Mouse (Mus musculus): ENCODE data around the gene Colgalt2. TPM values are rescaled to one million over a fixed set of nuclear protein-coding genes. Genes with fewer than 3 reads are reported as not detected.
"Not testable (repeated sequence)": the region's sequence is repeated elsewhere in the genome, so short reads cannot be mapped to it uniquely, and the experiment has no call there.

Gene Colgalt2
- total RNA-seq, 2 experiments from 2014 or later: 1.6 to 2.1 TPM

DNA sequence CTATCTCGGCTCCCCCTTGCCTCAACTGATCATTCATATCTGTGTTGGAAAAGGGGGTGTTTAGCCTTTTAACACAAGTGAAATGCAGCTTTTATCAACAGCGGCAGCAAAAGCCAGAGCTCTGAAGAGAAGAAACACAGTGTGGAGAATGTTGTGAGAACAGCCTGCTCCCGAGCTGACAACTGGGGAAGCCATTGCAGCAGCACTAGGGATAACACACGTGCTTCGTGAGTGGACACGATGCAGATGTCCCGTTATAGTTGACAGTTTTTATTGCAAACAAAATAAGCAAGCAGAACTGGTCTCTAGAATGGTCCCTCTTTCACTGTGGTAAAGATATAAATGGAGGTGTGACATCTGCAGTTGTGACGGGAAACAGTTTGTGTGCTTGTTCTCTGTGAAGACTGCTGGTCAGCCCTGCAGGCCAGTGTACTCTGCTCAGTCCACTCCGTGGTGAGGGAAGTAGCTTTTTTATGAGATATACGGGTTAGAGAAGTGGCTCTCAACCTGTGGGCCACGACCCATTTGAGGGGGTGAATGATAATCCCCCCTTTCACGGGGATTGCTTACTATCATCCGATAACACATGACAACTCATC lies 16.8 kb downstream of the Colgalt2 start:
- DNase-seq: no peak

DNA sequence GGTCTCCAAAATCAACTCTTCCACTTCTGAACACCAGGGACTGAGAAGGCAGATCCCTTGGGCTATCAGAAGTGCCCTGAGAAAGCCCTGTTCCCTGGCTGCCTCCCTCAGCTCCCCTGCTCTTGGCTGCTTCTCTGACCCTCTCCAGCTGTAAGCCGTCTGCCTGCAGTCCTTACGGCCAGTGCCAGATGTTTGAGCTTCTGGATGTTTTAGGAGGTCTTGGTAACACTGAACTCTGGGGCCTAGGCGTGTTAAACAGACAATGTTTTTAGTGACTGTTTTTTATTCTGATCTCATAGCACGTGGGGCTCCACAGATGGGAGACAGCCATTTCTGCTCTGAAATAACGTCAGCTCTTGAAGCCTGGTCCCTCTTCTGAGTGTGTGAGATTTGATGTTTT lies 18.0 kb downstream of the Colgalt2 start:
- peak; percentile 46 for DNase-seq

DNA sequence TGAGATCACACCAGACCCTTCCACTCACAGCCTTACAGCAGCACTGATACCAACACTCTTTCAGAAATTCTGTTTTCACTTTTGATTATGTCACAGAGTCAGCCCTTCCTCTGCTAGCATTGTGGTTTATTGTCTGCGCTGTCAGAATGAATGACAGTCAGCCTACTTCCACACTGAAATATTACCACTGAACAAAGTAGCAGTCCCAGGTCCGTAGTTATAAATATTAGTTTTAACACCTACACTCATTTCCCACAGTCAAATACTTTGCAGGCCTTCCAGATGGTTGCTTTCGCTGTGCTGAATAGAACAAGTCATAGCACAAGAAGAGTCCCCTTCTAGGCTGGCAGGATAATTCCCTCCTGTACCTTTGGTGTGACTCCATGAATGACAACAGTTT lies 22.7 kb downstream of the Colgalt2 start:
- no peak for DNase-seq

DNA sequence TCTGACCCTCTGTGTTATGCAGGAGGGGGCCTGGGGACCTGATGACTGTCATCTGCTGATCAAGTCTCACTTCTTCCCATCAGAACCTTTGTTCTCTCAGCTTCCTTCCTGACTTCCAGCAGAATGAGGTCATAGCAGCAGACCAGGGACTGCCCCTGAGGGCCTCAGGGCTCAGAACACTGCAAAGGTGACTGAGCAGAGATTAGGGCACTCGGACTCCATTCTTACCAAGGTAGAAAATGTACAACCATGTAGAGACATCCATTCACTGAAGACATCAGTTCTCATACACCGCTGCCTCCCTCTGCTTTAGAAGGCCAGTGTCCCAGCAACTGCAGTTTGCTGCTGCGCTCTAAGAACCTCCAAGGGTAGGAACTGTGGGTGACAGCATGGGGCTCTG lies 23.4 kb downstream of the Colgalt2 start:
- no peak for DNase-seq

DNA sequence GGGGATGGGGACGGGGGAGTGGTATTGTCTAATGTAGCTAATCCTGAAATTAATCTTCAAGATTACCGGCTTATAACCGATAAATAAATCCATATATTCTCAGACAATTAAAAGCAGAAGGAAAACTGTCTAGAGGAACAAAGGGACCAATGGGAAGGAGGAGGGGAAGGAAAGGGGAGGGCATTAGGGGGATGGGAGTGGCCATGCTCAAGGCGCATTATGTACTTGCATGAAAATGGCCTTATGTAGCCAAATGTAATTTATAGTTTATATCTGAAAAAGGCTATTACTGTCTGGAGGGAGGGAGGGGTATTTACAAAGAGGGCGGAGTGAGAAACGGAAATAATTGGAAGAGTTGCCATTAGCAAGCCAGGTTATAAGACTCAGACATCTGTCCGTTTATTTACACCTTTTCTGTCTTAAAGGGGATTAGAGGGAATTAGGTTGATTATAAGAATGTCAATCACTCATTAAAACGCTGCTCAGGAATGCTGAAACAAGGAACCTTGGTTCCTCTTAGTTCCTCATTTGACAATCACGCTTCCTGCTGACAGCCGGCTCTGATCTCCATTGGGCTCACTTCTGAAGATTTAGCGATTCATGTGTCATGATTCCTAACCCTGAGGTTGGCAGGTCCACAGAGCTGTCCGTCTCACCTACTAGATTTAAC lies 28.4 kb downstream of the Colgalt2 start:
- DNase-seq: no peak

DNA sequence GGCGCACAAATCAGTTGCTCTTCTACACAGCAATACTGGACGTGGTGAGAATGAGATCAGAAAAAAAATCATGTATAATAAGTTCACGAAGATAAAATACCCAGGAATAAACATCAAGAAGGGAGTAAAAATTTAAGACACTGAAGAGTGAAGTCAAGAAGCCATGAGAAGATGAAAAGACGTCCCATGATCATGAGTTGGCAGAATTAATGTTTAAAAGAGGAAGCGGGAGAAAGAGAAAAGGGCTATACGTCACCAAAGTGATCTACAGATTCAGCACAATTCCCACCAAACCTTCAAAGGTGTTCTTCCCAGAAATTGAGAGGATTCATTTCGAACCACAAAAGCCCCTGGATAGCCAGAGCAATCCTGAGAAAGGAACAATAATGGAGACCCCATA lies 30.2 kb downstream of the Colgalt2 start:
- no peak for DNase-seq

DNA sequence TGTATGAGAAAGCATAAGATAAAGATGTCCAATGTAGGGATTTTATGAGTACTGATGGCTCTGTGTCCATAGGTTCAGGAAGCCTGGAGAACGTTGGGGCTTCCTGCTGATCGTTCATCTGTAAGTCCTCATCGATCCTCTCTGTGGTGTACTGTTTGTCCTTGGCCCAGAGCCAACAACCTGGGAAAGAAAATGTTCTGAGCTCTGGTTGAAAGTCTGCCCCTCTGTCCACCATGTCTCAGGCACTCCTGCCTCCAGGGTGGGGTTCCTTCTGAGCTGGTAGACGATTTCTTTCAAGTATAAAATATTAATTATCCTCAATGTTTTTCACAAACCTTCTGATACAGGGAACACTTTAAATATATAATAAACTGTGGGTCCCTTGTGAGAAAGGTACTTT lies 34.5 kb downstream of the Colgalt2 start:
- no peak for DNase-seq

DNA sequence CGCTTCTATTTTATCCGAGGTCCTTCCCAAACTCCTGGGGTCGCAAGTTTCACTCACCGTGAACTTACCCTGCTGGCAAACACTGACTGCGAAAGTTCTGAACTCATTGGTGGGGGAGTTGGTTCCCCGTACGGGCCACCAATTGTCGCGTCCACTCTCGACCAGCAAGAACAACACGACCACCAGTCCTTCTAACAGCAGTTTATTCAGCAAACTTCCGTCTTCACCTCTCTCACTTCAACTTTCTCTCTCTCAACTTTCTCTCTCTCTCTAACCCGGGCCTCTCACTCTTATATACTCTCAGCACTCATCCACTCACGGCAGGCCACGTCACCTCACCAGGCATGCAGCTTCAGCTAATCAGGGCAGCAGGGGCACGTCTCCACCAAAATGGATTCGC lies 37.9 kb downstream of the Colgalt2 start:
- not testable (repeated sequence) for DNase-seq

DNA sequence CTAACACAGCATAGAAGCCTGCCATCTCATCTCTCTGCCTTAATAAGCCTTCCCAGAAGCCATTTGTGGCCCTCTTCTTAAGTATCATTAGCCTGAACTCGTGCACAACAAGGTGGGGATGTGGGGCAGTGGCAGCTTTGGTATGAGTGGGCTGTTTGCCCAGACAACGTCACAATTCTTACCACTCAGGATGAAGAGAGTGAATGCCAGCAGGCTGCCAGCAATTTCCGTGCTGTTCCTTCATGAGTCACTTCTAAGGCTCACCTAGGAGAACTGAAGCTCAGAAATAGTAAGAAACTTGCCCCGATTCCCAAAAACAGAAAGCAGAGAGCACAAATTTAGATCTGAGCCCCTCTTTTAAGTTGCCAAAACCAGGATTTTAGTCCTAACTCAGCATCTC lies 39.8 kb downstream of the Colgalt2 start:
- DNase-seq: no peak

DNA sequence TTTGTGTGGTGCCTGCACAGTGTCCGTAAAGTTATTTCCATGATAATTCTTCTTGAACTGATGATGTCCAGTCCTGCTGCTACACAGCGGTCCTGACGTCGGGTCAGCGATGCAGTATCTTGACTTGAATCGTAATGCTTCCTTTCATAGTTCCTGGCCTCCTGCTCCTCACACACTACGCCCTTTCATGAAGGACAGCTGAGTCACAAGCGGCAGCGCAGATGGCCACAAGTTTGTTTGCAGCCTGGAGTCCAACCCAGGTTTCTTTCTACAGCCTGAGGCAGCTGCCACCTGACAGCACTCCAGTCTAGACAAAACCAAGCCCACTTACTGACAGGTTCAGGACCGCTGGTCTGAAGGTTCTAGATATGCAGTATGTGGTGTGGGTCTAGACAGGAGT lies 40.2 kb downstream of the Colgalt2 start:
- DNase-seq: no peak

DNA sequence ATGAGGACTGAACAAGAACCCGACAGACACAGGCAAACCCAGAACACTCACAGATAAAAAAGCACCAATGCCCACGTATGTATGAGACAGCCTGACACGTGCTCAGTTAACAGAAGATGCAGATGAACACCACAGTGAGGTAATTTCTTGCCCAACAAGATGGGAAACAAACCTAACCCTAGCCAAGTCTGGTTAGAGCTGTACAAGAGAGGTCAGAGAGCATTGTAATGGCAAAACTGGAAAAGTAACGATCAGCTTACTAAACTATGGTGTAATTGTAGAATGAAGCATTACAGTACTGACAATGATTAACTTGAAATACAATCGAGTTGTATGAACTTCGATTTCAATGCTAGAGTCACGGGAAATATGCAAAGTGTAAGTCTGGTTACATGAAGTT lies 45.0 kb downstream of the Colgalt2 start:
- no peak for DNase-seq

DNA sequence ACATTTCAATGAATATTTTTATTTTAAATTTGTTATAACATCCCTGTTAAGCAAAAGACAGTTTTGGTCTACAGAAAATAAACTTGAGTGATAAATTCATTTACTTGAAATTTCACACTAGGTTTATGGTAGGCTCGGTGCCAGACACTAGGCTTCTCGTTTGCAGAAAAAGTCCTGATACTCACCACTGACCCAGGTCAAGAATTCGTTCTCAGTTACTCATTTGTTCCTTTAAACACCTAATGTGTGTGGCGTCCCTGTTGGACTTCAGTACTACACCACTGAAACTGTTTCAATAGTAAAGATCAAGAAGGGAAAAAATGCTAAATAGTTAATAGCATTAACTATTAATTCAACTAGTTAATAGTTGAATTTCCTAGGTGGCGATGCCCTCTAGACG lies 46.3 kb downstream of the Colgalt2 start:
- no peak for DNase-seq

DNA sequence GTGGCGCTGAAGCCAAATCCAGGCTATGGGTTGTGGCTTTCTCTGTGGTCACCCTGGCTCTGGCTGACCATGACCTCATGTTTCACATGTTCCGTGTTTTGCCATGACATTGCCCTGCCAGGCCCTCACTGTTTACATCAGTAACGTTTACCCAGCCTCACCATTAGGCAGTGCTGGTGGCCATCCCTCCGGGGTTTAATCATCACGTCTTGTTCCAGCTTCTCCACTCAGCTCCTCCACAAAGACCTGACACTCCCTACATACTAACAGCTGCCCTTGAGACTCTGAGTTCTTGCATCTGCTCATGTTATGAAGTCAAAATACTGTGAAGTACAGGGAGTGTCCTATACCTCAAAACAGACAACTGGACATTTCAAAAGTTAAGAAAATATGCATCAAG lies 54.9 kb downstream of the Colgalt2 start:
- peak; percentile 13 for DNase-seq

DNA sequence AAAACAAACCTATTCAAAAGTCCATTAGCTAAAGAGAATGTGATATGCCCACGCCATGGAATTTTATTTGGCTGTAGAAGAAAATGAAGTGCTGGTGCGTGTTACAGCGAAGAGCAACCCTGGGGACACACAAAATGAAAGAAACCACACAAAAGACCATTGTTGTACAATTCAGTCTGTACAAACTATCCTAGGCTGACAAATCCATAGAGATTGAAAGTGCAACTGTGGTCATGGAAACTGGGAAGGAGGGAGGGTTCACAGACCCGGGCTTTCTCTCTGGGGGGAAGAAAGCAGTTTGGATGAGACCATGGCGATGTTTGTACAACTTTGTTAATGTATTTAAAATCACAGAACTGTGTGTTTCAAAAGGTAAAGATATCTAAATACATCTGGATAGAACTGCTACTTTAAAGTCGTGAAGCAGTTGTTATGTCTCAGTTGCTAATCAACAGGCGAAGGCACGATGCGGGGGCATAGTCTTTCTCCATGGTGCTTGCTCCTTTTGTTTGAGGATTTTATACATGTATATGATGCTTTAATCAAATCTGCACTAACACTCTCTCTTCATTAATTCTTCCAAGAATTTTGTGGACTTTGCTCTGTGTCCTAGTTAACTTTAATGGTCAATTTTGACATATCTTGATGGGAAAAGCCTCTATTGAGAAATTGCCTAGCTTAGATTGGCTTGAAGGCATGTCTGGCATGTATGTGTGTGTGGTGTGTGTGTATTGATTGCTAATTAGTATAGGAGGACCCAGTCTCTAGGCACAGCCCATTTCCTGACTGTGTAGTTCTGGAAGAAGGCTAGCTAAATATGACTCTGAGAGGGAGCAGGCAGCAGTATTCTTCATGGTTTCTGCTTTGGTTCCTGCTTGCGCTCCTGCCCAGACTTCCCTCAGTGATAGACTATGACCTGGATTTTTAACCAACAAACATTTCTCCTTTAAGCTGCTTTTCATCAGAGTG lies 55.9 kb downstream of the Colgalt2 start:
- no peak for DNase-seq

DNA sequence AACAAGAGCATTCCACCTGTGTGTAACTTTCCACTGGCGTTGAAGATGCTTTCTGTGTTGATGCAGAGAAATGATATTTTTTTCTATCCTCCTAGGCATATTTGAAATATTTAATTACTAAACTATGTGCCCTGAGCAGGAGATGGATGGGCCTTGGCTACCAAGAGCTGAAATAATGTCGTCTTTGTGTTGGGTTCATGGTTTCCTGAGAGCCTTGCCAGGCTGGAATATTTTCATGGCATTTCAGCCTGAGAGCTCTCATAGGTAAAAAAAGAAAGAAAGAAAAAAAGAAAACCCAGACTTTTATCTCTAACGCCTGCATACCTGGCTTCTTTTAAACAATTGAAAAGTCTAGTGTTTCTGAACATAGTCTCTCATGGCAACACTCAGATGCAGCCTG lies 56.6 kb downstream of the Colgalt2 start:
- no peak for DNase-seq

DNA sequence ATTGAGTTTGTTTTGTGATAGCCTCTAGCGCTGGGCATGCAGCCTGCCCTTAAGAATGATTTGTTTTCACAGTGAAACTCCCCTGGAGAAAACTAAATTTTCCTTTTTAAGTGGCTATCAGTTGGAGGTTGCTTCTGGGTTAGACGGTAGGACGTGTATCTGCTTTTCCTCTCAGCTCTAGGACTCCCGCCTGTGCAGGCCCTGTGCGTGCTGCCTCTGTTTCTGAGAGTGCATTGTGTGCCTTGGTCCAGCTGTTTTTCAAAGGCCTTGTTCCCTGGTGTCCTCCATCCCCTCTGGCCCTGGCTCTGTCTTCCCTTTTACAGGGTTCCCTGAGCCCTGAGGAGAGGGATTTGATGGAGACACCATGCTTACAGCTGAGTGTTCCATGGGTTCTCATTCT lies 58.0 kb downstream of the Colgalt2 start:
- no peak for DNase-seq

DNA sequence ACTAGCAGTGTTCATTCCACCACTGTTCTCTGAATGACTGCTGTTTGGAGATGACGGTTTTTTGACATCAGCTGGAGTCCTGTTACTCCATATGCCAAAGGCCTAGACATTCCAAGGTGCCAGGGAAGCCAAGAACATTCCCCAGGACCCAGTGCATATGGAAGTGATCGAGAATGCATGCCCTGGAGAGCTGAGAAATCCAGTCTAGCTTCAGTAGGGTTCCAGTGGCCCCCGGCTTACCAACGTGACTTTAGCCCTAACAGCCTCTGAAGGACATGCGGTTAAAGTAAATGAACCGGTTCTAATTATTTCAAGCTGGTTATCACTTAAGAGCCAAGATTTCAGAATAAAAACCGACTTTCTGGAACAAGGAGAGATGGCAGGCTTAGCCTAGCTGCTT lies 59.4 kb downstream of the Colgalt2 start:
- no peak for DNase-seq

DNA sequence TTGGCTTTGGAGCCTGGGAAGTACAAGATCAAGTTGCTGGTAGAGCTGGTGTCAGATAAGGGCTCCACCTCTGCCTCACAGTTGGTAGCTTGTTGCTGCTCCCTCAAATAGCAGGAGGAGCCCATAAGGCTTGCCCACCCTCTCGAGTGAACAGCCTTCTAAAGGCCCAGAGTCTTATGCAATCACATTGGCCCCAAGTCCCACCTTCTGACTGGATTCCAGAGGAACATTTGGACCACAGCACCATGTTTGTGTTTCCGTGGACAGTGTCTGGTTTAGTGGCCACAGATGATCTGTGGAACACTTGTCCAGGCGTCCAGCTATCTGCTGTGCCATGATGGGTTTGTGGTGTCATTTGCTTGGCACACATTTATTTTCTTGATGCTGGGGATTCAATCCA lies 61.3 kb downstream of the Colgalt2 start:
- DNase-seq: no peak

DNA sequence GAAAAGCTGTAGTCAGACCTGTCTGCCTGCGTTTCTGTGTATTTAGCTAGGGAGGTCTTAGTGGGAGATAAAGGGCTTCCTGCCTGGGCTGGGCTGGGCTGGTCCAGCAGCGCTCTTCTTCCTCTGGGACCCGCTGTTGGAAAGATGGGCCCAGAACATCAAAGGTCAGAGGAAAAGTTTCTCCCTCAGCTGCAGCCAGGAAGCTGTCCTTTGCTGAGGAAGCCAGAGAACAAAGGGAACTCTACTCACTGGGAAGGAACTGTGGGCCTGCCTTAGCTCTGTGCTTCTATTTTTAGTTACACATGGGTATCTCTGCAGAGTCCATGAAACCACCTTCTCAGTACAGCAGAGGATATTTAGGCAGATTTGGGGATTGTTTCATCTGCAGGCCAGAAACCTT lies 62.2 kb downstream of the Colgalt2 start:
- peak; percentile 68 for DNase-seq

DNA sequence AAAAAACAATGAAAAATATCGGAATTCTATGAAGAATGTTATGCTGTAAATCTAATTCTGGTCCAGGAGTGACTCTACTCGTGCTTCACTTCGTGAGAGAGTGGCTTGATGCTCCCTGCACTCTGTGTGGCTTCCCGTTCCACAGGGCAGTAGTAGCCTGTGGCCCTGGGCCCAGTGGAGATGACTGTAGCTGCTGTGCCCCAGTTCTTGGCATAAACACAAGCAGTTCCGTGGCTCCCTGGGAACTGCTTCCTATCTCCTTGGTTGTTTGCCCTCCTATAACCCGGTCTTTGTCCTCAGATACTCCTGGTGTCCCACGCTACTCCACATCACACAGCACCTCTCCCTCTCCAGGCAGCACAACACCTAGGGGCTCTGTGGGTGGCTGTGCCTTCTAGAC lies 62.7 kb downstream of the Colgalt2 start:
- DNase-seq: peak; percentile 9

DNA sequence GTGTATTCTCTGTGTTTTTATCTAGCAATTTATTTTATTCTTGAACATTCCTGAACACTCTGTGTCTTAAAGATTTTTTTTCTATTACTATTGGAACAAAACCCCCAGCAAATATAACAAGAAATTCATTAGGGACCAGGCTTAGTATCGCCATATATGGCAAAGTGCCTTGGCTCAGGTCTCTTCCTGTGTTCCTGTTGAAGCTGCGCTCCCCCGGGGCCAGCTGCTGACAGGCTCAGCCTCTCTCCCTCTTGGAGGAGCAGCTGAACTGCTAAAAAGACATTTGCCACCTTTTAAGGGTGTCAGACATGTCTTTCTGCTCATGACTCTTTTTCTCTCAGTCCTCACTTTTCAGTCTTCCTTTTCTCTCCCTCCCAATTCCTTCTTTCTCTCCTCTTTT lies 66.7 kb downstream of the Colgalt2 start:
- peak; percentile 32 for DNase-seq

DNA sequence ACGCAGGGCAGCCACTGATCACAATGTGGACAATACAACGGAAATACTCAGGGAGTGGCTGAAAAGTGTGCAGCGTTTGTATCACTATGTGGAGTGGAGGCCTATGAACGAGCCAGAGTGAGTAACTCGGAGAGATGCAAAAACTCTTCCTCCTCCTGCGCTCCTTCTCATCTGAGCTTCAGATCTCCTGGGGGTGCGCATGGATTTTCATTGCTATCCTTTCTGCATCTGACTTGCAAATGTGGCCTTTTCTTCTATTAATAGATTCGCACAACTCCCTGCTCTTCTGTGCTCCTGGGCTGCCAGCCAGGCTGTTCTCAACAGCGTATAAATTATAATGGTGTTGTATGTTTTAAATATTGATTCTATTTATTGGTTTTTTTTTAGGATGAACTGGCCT lies 68.8 kb downstream of the Colgalt2 start:
- DNase-seq: no peak

DNA sequence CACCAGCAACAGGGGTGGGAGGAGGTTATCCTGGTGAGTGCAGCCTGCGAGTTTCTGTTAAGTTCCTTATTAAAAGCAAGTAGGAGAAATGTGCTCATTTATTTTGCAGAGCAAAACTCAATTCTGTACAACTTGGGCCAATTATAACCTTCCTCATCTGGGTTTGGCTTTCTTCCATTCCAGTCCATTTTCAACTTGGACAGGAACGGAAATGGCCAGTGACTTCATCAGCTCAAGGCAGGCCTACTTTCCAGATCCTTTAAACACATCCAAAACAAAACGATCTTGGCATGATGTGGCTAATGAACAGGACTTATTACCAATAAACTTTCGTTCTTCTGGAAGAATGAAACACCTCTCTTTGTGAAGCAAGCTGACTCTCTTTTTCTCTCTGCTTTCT lies 76.5 kb downstream of the Colgalt2 start:
- peak; percentile 9 for DNase-seq
